Mouse (Mus musculus) embryonic fibroblast, embryonic 13.5 days (primary cell): ENCODE measurements around the gene Myo1e.

ENCODE experiments used
- CTCF ChIP-seq: IDR thresholded peaks from 2 replicates; pipeline ENCODE4 v1.5.1; 2011; ENCODE audit warnings: mild to moderate bottlenecking, control low read depth, low read length, moderate library complexity, borderline replicate concordance; ENCODE audit not compliant: insufficient read depth
- POLR2A ChIP-seq: IDR thresholded peaks from 2 replicates; pipeline ENCODE4 v1.6.1; 2011; ENCODE audit warnings: low read depth, mild to moderate bottlenecking, control low read depth, low read length, moderate library complexity

DNA sequence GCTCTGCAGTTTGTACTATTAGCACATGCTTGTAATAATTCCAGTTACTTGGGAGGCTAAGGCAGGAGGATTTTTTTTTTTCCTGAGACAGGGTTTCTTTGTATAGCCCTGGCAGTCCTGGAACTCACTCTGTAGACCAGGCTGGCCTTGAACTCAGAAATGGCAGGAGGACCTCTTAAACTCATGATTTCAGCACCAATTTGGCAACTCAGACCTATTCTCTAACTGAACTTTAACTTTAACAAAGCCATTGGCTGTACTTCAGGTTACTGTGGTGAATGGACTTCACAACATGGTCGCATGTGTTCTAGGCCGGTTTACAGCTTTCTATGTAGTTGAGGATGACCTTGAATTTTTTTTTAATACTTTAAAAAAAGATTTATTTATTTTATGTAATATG, 215.5 kb downstream of the Myo1e start:
- TF ChIP-seq CTCF (no peak), POLR2A (no peak)
